Mouse (Mus musculus) cerebellum, postnatal 36 days (tissue): ENCODE data around the gene Ptprg.
"Not testable (repeated sequence)": the region's sequence is repeated elsewhere in the genome, so short reads cannot be mapped to it uniquely, and the experiment has no call there.

Experiments
- DNase-seq, 2 experiments: peaks; one replicate each; pipeline ENCODE4 v3.0.0; 2021 to 2022; ENCODE audit warnings: mixed read lengths in 2 of 2

Gene Ptprg

GRCm38 (mm10) chr14:11892621-11893020 is 339.3 kb downstream of the Ptprg start:
- DNase-seq, result no peak

GRCm38 (mm10) chr14:11895486-11895885 is 342.2 kb downstream of the Ptprg start:
- DNase-seq, result no peak

- DNase-seq, result no peak
Measured at GRCm38 (mm10) chr14:11902794-11903193, 349.5 kb downstream of the Ptprg start.

- no peak for DNase-seq
Measured at GRCm38 (mm10) chr14:11906130-11906675, 352.9 kb downstream of the Ptprg start.

- no peak for DNase-seq
Measured at GRCm38 (mm10) chr14:11912253-11912652, 358.9 kb downstream of the Ptprg start.

- DNase-seq, result no peak
Measured at GRCm38 (mm10) chr14:11917225-11917624, 363.9 kb downstream of the Ptprg start.

GRCm38 (mm10) chr14:11928545-11928944 is 375.2 kb downstream of the Ptprg start:
- DNase-seq, result no peak

- no peak for DNase-seq
Measured at GRCm38 (mm10) chr14:11932517-11932916, 379.2 kb downstream of the Ptprg start.

- no peak for DNase-seq
Measured at GRCm38 (mm10) chr14:11934556-11934955, 381.2 kb downstream of the Ptprg start.

GRCm38 (mm10) chr14:11935281-11935680 is 381.9 kb downstream of the Ptprg start:
- no peak for DNase-seq

- DNase-seq, result no peak
Measured at GRCm38 (mm10) chr14:11935698-11936097, 382.4 kb downstream of the Ptprg start.

- no peak for DNase-seq
Measured at GRCm38 (mm10) chr14:11938912-11939311, 385.6 kb downstream of the Ptprg start.

GRCm38 (mm10) chr14:11941989-11942514 is 388.7 kb downstream of the Ptprg start:
- peak in 1 of 2 experiments; percentile 8 for DNase-seq

- no peak for DNase-seq
Measured at GRCm38 (mm10) chr14:11950379-11950778, 397.0 kb downstream of the Ptprg start.

- DNase-seq, result no peak
Measured at GRCm38 (mm10) chr14:11955020-11955882, 401.9 kb downstream of the Ptprg start.

GRCm38 (mm10) chr14:11960269-11961121 is 407.2 kb downstream of the Ptprg start:
- no peak for DNase-seq

GRCm38 (mm10) chr14:11962101-11962500 is 408.8 kb downstream of the Ptprg start:
- no peak for DNase-seq

GRCm38 (mm10) chr14:11962561-11962960 is 409.2 kb downstream of the Ptprg start:
- no peak for DNase-seq

- DNase-seq, result no peak
Measured at GRCm38 (mm10) chr14:11963791-11964190, 410.5 kb downstream of the Ptprg start.

- DNase-seq, result not testable (repeated sequence)
Measured at GRCm38 (mm10) chr14:11964326-11964725, 411.0 kb downstream of the Ptprg start.

- DNase-seq, result no peak
Measured at GRCm38 (mm10) chr14:11965878-11966277, 412.5 kb downstream of the Ptprg start.

- DNase-seq, result no peak
Measured at GRCm38 (mm10) chr14:11981764-11982163, 428.4 kb downstream of the Ptprg start.

- DNase-seq, result no peak
Measured at GRCm38 (mm10) chr14:11983031-11983430, 429.7 kb downstream of the Ptprg start.
